Mouse (Mus musculus) heart, postnatal 14 days (tissue): ENCODE data around the gene Wnt11. TPM values are rescaled to one million over a fixed set of nuclear protein-coding genes. Genes with fewer than 3 reads are reported as not detected.

Experiments used
- DNase-seq, 2 experiments: peaks; one replicate each; pipeline ENCODE4 v3.0.0; 2021 to 2022
- intact Hi-C: fragments of 180-260 bp; cut with DNase I; formaldehyde crosslinking; loops from one replicate; pipeline ENCODE4 v1.15.1; 2025
- total RNA-seq, 2 experiments: library from RNA; stranded (reverse); gene quantifications; 2 replicates each; pipeline ENCODE4 v1.2.3; 2021

Wnt11 gene
- total RNA-seq, 2 experiments from 2014 or later, result 2.7 to 3.7 TPM

DNA sequence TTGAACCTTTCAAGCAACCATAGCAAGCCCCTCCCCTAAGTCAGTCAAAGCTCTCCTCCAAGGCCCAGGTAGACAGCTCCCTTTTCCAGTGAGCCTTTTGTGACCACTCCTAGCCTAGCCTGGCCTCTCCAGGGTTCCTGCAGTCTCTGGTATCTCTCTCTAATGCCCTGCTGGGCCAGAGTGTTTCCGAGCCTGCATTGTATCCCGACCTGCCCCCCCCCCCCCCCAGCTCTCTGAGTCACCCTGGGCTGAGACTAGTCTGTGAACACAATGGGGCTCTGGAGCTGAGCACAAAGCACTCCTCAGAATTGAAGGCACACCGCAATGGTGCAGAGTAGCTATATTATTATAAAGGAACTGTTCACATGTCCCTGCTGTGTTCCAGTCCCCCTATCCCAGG is 21.2 kb downstream of the Wnt11 start:
- intact Hi-C loops, result no loop called here

DNA sequence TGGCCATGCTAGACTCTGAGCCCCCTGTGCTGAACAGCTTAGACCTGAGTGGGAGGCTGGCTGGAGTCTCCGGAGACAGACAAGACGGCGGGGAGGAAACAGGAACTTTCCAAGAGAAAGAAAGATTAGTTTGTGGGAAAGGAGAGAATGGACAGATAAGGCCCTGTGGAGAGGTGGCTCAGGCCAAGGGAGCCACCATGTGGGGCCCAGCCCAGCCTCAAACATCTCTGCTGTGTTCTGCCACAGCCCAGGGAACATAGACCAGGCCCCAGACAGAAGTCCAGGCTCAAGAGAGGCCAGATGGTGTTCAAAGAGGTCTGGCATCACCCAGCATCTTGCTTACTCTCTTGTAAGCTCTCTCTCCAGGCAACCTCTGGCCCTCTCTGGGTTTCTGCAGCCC is 22.2 kb downstream of the Wnt11 start:
- DNase-seq, result no peak
- intact Hi-C loops, result no loop called here

More for the DNA sequence above, 21.2 kb downstream of the Wnt11 start:
- DNase-seq, result no peak

DNA sequence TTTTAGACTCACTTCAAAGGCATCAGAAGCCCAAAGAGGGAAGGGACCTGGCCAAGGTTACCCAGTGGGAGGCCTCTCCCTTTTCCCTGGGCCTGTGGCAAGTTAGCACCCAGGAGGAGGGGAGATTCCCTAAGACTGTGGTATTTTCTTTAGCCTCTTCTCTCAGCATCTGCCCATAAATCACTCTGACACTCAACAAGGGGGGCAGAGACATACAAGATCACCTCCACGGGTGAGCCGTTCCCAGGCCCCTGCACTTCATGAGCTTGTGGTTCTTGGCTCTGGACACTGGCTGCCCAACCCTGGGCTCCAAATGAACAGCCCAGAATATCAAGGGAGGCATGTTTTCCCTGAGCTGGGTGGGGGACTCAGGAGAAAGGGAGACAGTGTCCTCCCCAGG is 26.1 kb downstream of the Wnt11 start:
- no peak for DNase-seq
- intact Hi-C loops, result no loop called here

DNA sequence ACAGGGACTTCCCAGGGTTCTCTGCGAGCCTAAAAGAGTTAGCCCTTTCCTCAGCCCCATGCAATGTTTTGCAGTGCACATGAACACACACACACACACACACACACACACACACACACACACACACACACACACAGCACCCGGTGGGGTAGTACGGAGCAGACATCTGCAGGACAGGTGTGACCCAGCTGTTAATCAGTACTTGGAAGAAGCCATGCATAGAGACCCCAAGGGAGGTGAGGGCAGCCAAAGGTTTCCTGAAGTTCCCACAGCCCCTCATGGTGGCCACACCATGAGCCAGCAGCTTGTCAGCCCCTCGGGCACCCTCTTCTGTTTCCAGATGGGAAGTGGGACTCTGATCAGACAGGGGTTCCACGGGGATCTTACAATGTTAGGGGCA is 28.1 kb downstream of the Wnt11 start:
- intact Hi-C loops, result no loop called here
- DNase-seq, result no peak

DNA sequence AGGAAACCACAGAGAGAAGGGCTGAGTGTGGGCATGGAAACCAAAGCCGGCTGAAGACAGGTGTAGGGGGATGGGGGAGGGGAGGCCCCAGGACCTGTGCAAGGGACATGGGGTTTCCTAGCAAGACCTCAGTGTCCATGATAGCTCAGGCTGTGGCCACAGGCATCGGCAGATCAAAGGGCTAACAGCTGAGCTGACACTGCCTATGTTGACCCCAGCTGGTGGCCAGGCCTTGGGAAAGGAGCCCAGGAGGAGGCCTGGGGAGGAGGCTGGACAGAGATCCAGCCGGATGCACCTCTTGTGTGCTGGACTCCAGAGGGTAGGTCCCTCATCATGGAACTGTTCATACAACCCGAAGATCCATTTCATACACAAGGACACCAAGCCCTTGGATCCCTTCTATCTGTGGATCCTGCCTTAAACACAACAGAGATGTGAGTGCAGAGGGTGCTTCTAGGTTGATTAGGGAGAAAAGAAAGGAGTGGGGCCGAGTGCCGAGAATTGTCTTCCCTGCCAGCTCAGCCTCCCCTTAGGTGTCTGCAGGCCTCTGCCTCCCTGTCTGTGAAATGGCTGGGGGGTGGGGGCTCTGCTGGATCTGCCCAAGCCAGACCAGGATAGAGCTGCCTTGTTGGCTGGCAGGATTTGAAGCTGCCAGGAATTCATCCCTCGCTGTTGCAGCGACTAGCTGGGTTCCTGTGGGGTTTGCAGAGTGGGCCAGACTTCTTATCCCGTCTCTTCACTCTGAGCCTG is 29.2 kb downstream of the Wnt11 start:
- DNase-seq, result peak in 1 of 2 experiments; percentile 52
- intact Hi-C loops, result no loop called here

DNA sequence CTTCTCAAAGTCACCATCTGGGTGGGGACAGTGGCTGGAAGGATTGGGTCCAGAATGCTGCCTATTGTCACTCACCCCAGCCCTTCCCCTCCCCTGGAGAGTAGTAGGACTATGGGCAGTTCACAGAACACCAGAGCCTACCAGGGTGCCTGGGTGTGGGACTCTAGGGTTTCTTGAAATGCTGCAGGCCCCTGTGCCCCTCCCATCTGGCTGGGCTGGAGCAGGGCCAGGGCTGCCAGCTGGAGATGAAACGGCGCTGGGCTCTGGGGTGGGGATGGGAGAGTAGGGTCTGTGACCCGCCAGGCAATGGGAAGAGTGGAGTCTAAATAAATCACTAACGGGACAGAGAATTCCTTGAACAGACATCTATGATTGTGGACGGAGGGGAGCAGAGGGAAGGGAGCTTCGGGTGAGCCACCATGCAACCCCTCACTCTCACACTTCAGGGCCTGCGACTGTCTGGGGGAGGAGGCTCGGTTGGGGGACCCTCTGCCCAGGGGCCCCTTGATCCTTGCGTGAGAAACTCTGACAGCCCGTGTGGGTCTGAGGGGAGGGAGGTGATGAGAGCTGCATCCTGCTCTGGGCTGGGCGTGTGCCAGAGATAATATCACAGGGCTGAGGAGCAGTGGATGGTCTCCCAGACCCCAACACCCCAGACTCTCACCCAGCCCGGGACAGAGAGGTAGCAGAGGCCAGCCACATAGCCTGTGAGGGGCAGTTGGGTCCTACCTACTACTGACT is 32.3 kb downstream of the Wnt11 start:
- intact Hi-C loops, result no loop called here
- DNase-seq, result no peak

DNA sequence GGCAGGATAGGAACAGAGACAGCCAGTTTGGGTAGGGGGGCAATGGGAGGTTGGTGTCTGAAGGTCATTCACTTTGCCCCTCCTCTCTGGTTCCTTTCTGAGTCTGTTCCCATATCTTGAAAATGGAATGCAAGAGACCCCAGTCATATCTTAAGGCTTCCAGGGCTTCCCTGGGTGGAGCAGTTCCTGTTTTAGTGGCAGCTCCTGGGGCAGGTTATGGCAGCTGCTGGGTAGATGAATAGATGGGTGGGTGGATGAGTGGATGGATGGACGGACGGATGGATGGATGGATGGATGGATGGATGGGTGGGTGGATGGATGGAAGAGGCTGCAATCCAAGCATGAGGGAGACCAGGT is 32.9 kb downstream of the Wnt11 start:
- intact Hi-C loops, result no loop called here
- DNase-seq, result no peak

DNA sequence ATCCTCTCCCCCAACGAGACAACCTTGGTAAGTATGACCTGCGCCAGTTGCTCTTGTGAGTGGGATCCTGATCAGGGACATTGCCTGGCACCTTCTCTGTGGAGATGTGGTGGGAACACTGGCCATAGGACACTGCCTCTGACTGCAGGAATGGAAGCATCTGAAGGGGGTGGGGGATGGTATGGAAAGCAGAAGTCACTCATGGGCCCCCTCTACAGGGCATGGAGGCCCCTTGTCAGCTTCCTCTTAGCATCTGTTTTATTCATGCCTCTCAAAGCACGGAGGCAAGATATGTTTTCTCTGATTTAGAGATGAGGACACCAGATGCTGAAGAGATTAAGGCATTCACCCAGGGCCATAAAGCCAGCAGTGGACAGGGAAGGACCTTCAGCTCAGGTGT is 34.2 kb downstream of the Wnt11 start:
- intact Hi-C loops, result no loop called here
- no peak for DNase-seq

DNA sequence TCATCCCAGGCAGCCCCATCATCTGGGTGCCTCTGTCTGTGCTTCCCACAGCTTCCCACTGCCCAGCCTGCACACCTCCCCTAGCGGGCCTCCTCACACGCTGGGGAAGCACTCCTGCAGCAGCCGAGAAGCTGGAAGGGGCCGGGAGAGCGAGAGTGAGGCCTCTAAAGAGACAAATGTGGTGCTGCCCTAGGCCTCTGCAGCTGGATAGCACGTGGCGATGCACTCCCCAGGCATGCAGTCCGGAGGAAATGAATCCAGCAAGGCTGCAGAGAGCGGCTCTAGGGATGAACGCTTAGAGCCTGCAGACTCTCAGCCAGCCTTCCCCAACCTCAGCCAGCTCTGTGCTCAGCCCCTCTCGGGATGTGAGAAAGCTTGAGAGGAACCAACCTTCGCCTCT is 35.9 kb downstream of the Wnt11 start:
- intact Hi-C loops, result no loop called here
- peak in 1 of 2 experiments; percentile 34 for DNase-seq

DNA sequence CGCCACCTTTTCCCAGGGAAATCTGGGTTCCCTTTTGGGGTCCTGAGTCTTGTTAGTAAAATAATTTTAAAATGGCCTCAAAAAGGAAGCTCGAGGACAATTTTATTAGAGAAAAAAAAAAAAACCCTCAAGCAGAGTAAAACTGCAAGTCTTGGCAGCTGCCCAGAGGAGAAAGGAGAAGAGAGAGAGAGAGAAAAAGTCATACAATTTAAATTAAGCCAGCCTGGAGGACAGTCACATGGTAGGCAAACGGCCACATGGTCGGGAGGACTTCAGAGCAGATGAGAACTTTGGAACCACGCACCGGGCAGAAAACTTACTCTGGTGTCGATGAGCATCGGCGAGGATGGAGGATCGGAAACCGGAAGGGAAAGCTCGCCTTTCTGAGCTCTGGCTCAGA is 37.0 kb downstream of the Wnt11 start:
- DNase-seq, result no peak
- intact Hi-C loops, result no loop called here

DNA sequence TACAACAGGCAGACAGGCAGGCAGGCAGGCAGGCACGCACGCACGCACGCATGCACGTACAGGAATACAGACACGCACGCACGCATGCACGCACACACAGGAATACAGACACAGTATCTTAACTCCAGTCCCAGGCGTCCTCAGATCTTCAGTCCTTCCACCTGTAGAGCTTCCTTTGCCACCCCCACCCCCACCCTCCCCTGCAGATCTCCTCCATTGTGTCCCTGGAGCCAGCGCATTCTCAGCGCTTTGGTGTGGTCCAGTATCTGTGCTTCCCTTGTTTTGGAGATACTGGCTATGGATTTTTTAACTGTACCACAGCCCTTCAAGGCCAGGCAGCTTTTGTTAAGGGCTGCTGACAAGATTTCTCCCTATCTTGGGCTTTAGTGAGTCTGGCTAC is 38.4 kb downstream of the Wnt11 start:
- no peak for DNase-seq
- intact Hi-C loops, result no loop called here

DNA sequence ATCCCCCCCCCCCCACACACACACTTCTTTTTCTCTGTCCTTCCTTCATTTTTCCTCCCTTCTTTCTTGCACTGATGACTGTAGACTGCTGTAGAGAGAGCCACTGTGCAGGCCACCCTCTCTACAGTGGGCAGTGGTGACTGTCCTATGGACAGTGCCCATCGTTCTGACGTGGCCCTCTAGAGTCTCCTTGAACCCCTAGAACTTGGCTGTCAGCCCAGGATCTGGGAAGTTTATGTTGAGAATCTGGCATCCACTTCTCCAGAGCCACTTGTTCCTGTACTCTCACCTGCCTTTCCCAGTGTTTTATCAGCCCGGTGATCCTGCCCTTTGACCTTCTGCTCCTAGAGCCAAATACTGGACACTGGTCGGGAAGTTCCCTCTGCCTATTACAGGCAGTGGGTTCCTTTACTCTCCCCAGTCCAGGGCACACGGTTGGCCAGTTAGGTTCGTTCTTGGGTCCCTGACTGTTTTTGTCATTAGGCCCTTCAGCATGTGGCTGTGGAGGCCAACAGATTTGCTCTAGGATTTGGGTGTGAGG is 39.6 kb downstream of the Wnt11 start:
- intact Hi-C loops, result no loop called here
- DNase-seq, result no peak

DNA sequence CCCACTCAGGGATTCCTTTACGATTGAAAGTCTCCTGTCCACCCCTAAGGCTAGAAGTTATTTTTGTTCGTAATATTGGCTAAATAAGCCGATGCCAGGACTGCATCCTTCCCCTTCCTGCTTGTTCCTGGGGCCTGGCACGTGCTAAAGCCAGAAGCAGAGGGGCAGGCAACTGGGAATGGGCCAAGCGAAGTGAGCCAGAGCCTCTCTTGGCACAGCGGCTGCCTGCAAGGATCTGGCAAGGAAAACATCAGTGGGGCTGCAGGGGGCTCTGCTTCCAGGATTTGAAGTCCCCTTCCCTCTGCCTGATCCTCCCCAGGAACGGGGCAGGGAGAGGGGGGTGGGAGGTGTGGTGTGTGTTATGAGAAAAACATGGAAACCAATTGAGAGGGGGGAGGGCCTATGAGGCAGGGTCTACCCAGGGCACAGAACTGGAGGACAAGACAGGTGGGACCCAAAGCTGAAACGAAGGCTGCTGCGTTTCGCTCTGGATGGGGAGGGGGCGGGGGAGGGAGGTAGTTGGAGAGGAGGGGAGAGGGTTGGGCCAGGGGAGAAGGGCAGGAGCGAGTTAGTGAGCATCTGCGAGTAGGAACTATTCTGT is 40.6 kb downstream of the Wnt11 start:
- intact Hi-C loops, result no loop called here
- peak in 1 of 2 experiments; percentile 51 for DNase-seq

DNA sequence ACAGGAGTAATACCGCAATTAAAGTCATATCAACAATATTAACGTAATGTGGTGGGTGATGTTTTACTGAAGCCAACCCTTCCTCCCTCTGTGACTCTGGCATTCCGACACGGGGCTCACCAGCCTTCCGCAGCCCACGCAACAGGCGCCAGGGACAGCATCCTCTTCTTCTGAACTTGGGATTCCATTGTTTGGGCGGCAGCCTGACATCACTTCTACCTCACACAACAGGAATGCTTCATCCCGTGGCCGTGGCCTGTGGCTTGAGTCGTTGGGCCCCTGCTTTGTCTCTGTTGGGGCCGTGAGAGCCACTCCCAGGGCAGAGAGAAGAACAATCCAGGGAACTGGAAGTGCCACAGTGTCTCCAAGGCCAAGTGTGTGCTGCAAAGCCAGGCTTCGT is 41.2 kb downstream of the Wnt11 start:
- intact Hi-C loops, result no loop called here
- DNase-seq, result no peak

DNA sequence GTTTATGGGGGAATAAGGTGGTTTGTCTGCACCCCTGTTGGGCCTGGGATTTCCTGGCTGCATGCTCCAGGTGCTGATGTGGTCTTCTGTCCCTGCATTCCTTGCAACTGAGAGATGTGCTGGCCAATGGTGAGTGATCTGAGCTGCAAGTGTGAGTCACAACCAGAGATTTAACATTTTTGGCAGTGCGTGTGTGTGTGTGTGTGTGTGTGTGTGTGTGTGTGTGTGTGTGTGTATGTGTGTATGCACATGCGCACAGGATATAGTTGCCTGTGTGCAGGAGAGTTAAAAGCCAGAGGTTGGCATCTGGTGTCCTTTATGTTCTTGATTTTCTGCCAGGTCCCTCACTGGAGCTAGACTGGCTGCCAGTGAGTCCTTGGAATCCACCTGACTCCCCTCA is 44.3 kb downstream of the Wnt11 start:
- intact Hi-C loops, result no loop called here
- no peak for DNase-seq

DNA sequence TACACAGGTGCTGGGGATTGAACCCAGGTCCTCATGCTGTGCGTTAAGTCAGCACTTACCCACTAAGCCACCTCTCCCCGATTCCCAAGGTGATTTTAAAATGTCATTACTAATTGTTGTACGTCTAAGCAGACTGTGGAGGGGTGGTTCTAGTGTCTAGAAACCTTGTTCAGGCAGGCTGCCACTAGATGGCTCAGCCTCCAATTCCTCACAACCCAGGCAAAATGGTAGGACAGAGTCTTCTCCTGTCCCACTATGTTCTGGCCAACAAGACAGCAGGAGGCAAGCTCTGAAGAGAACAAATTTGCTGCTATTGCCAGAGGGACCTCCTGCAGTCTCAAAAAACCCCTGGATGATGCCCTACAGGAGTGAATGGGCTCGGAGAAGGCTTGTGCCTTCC is 47.0 kb downstream of the Wnt11 start:
- intact Hi-C loops, result loop anchor here (5.0 kb wide), 1 partner anchor 75 kb away; no protein-coding TSS in a partner anchor
- DNase-seq, result no peak

DNA sequence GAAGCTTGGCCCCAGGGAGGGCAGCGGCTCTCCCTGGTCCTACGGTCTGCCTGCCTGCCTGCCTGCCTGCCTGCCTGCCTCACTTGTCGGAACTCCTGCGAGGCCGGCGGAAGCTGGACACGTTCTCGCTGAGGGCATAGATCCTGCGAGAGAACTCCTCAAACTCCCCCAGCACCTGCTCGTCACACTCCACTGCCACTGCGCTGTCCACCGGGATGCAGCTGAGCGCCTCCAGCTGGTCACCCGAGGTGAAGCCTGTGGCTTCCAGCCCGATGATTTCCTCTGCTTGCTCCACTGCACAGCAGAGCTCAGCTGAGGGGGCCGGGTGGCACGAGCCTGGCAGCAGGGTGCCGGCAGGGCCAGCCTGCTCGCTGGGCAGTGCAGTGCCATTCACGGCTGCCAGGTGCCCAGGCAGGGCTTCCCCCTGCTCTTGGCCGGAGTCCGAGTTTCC is 52.9 kb downstream of the Wnt11 start:
- DNase-seq, result no peak
- intact Hi-C loops, result no loop called here

DNA sequence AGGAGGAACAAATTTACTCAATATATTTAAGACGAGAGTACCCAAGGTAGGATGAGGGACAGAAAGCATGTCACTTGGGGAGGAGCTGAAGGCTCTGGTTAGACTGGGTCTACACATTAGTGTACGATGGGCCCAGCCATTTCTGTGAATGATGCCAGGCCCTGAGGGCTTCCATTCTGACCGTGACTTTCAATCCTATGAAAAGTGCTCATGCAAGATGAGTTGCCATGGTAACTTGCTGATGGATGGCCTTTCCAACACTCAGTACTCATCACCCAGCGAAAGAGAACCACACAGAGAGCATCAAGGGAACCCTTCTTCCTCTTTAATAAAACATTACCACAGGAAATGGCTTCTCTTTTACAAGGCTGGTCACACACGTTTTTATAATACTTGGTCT is 53.9 kb downstream of the Wnt11 start:
- intact Hi-C loops, result no loop called here

DNA sequence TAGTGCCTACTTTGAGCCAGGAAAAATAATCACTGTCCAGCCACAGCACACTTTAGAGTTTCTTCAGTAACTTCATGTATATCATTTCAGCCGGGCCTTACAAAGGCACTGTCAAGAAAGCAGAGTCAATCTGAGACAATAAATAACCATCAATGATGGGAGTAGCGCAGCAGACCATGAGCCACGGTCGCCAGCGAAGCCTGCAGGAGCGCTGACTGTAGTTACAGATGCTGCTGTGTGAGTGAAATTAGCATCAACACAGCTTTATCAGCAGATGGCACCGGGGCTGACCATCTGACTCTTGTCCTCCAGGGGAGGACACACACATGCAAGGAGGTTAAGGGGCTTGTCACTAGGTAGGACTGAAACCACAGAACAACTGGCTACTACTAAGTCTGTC is 54.3 kb downstream of the Wnt11 start:
- DNase-seq, result no peak
- intact Hi-C loops, result no loop called here

More for the DNA sequence above, 53.9 kb downstream of the Wnt11 start:
- DNase-seq, result no peak

DNA sequence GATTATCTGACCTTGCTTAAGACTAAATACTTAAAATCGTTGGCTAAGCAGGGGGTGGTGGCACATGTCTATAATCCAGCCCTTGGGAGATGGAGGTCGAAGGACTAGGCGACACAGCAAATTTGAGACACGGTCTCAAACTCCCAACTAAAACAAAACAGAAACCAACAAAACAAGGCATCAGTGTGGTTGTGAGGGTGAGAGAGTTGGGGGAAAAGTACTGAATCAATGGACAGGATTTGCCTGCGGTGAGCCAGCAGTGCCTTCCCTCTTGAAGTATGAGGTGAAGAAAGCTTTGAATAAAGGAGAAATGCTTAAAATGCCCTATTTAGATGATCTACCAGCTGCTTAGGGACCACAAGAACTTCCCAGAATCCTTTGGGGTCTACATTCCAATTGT is 58.2 kb downstream of the Wnt11 start:
- no peak for DNase-seq
- intact Hi-C loops, result no loop called here

DNA sequence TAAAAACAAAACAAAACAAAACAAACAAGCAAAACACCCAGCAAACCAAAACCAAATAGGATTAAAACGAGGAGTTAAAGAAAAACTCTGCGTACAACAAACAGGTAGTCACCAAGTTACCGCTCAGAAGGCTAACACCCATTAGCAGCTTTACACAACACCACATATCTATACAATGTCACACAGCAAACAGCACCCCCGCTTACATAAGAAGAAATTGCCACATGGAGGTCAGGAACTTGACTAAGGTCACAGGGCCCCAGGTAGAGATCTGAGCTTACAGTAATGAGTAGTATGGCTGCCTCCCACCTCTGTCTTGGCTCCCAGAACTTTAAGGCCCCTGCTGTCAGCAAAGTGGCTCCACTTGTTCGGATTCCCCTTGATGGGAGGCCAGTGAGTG is 59.4 kb downstream of the Wnt11 start:
- intact Hi-C loops, result no loop called here

More for the DNA sequence above, 59.4 kb downstream of the Wnt11 start:
- DNase-seq, result no peak
